Mouse (Mus musculus): ENCODE measurements around the gene Slc4a4. TPM values are rescaled to one million over a fixed set of nuclear protein-coding genes. Genes with fewer than 3 reads are reported as not detected.

The Slc4a4 gene
- polyA plus RNA-seq, 1 experiment from 2014 or later = 2.2 TPM

GRCm38 (mm10) chr5:89209973-89210703, 323.5 kb downstream of the Slc4a4 start:
- Histone ChIP-seq H3K27ac (no peak overlapping the region), H3K4me1 (no peaks in the 10 kb centered on the region), H3K27me3 (ENCODE audit: insufficient read depth, poor library complexity, severe bottlenecking) (no peaks in the 10 kb centered on the region), H3K4me3 (no peak overlapping the region), H3K9me3 (no peaks in the 10 kb centered on the region), H3K36me3 (no peaks in the 10 kb centered on the region)
- WGBS = 77% methylated on average over 7 of the region's 7 CpGs
- DNase-seq (ENCODE audit: low spot score) = no peak

- H3K4me3 ChIP-seq = no peak overlapping the region
- H3K27ac ChIP-seq = no peak overlapping the region
- no peaks in the 10 kb centered on the region for H3K4me1 ChIP-seq
- H3K27me3 ChIP-seq (ENCODE audit: insufficient read depth, poor library complexity, severe bottlenecking) = no peaks in the 10 kb centered on the region
- no peak for DNase-seq (ENCODE audit: low spot score)
- WGBS = 68% methylated on average over 1 of the region's 1 CpGs
- no peaks in the 10 kb centered on the region for H3K36me3 ChIP-seq
- H3K9me3 ChIP-seq = no peaks in the 10 kb centered on the region
Observed at GRCm38 (mm10) chr5:89211057-89211456, 324.4 kb downstream of the Slc4a4 start.

GRCm38 (mm10) chr5:89218222-89218621, 331.6 kb downstream of the Slc4a4 start:
- H3K4me1 ChIP-seq = no peaks in the 10 kb centered on the region
- DNase-seq (ENCODE audit: low spot score) = no peak
- H3K9me3 ChIP-seq = no peaks in the 10 kb centered on the region

GRCm38 (mm10) chr5:89218709-89219108, 332.1 kb downstream of the Slc4a4 start:
- Histone ChIP-seq H3K4me1 (no peaks in the 10 kb centered on the region), H3K4me3 (no peak overlapping the region), H3K27ac (no peak overlapping the region), H3K36me3 (no peaks in the 10 kb centered on the region), H3K27me3 (ENCODE audit: insufficient read depth, poor library complexity, severe bottlenecking) (no peaks in the 10 kb centered on the region), H3K9me3 (no peaks in the 10 kb centered on the region)
- DNase-seq (ENCODE audit: low spot score) = no peak
- 77% methylated on average over 6 of the region's 6 CpGs for WGBS

More at GRCm38 (mm10) chr5:89218222-89218621, 331.6 kb downstream of the Slc4a4 start:
- H3K36me3 ChIP-seq = no peaks in the 10 kb centered on the region
- no peak overlapping the region for H3K4me3 ChIP-seq
- no peak overlapping the region for H3K27ac ChIP-seq
- WGBS = 79% methylated on average over 8 of the region's 8 CpGs
- H3K27me3 ChIP-seq (ENCODE audit: insufficient read depth, poor library complexity, severe bottlenecking) = no peaks in the 10 kb centered on the region

- H3K4me1 ChIP-seq = no peaks in the 10 kb centered on the region
- H3K4me3 ChIP-seq = no peak overlapping the region
- no peaks in the 10 kb centered on the region for H3K27me3 ChIP-seq (ENCODE audit: insufficient read depth, poor library complexity, severe bottlenecking)
- H3K9me3 ChIP-seq = no peaks in the 10 kb centered on the region
- DNase-seq (ENCODE audit: low spot score) = peak; percentile 78
- H3K36me3 ChIP-seq = 0 out of 2 replicates have a peak, but pooled peaks cover 1% of the 10 kb centered on the region
- 42% methylated on average over 1 of the region's 1 CpGs for WGBS
- no peak overlapping the region for H3K27ac ChIP-seq
Observed at GRCm38 (mm10) chr5:89221658-89222057, 335.0 kb downstream of the Slc4a4 start.

- no peaks in the 10 kb centered on the region for H3K27me3 ChIP-seq (ENCODE audit: insufficient read depth, poor library complexity, severe bottlenecking)
- no peaks in the 10 kb centered on the region for H3K4me1 ChIP-seq
- 0 out of 2 replicates have a peak, but pooled peaks cover 3% of the 10 kb centered on the region for H3K36me3 ChIP-seq
- DNase-seq (ENCODE audit: low spot score) = no peak
- H3K27ac ChIP-seq = no peak overlapping the region
- no peak overlapping the region for H3K4me3 ChIP-seq
- H3K9me3 ChIP-seq = no peaks in the 10 kb centered on the region
- 42% methylated on average over 10 of the region's 10 CpGs for WGBS
Observed at GRCm38 (mm10) chr5:89223061-89223740, 336.6 kb downstream of the Slc4a4 start.

- WGBS = 65% methylated on average over 9 of the region's 9 CpGs
- 0 out of 2 replicates have a peak, but pooled peaks cover 3% of the 10 kb centered on the region for H3K36me3 ChIP-seq
- no peaks in the 10 kb centered on the region for H3K27me3 ChIP-seq (ENCODE audit: insufficient read depth, poor library complexity, severe bottlenecking)
- H3K4me3 ChIP-seq = no peak overlapping the region
- DNase-seq (ENCODE audit: low spot score) = no peak
- H3K4me1 ChIP-seq = no peaks in the 10 kb centered on the region
- no peaks in the 10 kb centered on the region for H3K9me3 ChIP-seq
- H3K27ac ChIP-seq = no peak overlapping the region
Observed at GRCm38 (mm10) chr5:89223744-89224368, 337.2 kb downstream of the Slc4a4 start.

GRCm38 (mm10) chr5:89227948-89228347, 341.3 kb downstream of the Slc4a4 start:
- WGBS = 82% methylated on average over 2 of the region's 2 CpGs
- Histone ChIP-seq H3K4me3 (no peak overlapping the region), H3K9me3 (no peaks in the 10 kb centered on the region), H3K27ac (no peak overlapping the region), H3K36me3 (0 out of 2 replicates have a peak, but pooled peaks cover 3% of the 10 kb centered on the region), H3K4me1 (no peaks in the 10 kb centered on the region), H3K27me3 (ENCODE audit: insufficient read depth, poor library complexity, severe bottlenecking) (no peaks in the 10 kb centered on the region)
- DNase-seq (ENCODE audit: low spot score) = no peak

- Histone ChIP-seq H3K36me3 (0 out of 2 replicates have a peak, but pooled peaks cover 3% of the 10 kb centered on the region), H3K27ac (no peak overlapping the region), H3K9me3 (no peaks in the 10 kb centered on the region), H3K27me3 (ENCODE audit: insufficient read depth, poor library complexity, severe bottlenecking) (no peaks in the 10 kb centered on the region), H3K4me1 (no peaks in the 10 kb centered on the region), H3K4me3 (no peak overlapping the region)
- WGBS = 77% methylated on average over 5 of the region's 5 CpGs
- no peak for DNase-seq (ENCODE audit: low spot score)
Observed at GRCm38 (mm10) chr5:89229606-89230005, 343.0 kb downstream of the Slc4a4 start.

- DNase-seq (ENCODE audit: low spot score) = no peak
- 69% methylated on average over 7 of the region's 7 CpGs for WGBS
Observed at GRCm38 (mm10) chr5:89232313-89232712, 345.7 kb downstream of the Slc4a4 start.

GRCm38 (mm10) chr5:89251806-89252205, 365.2 kb downstream of the Slc4a4 start:
- WGBS = 80% methylated on average over 5 of the region's 5 CpGs
- Histone ChIP-seq H3K36me3 (no peaks in the 10 kb centered on the region), H3K9me3 (no peaks in the 10 kb centered on the region), H3K4me1 (0 out of 2 replicates have a peak, but pooled peaks cover 3% of the 10 kb centered on the region), H3K27ac (no peak overlapping the region), H3K4me3 (no peak overlapping the region), H3K27me3 (ENCODE audit: insufficient read depth, poor library complexity, severe bottlenecking) (no peaks in the 10 kb centered on the region)
- DNase-seq (ENCODE audit: low spot score) = no peak

More at GRCm38 (mm10) chr5:89232313-89232712, 345.7 kb downstream of the Slc4a4 start:
- Histone ChIP-seq H3K27me3 (ENCODE audit: insufficient read depth, poor library complexity, severe bottlenecking) (no peaks in the 10 kb centered on the region), H3K36me3 (no peaks in the 10 kb centered on the region), H3K27ac (no peak overlapping the region), H3K9me3 (no peaks in the 10 kb centered on the region), H3K4me3 (no peak overlapping the region), H3K4me1 (no peaks in the 10 kb centered on the region)

- 90% methylated on average over 9 of the region's 9 CpGs for WGBS
Observed at GRCm38 (mm10) chr5:89259804-89260492, 373.3 kb downstream of the Slc4a4 start.

More at GRCm38 (mm10) chr5:89259804-89260492, 373.3 kb downstream of the Slc4a4 start:
- Histone ChIP-seq H3K36me3 (no peaks in the 10 kb centered on the region), H3K27me3 (ENCODE audit: insufficient read depth, poor library complexity, severe bottlenecking) (no peaks in the 10 kb centered on the region), H3K4me1 (0 out of 2 replicates have a peak, but pooled peaks cover 3% of the 10 kb centered on the region), H3K27ac (no peak overlapping the region), H3K4me3 (no peak overlapping the region), H3K9me3 (no peaks in the 10 kb centered on the region)
- no peak for DNase-seq (ENCODE audit: low spot score)
